Mouse (Mus musculus) MEL (cell line): ENCODE data around the gene Fyco1. TPM values are rescaled to one million over a fixed set of nuclear protein-coding genes. Genes with fewer than 3 reads are reported as not detected.

ENCODE experiments used
- DNase-seq: peaks from one replicate; pipeline ENCODE4 v3.0.0; 2011; ENCODE audit warnings: low read depth, low spot score
- H3K27ac ChIP-seq: 2 replicates; pipeline ENCODE4 v1.5.1; 2012; ENCODE audit warnings: low read depth, mild to moderate bottlenecking, control low read depth, low read length, moderate library complexity; ENCODE audit not compliant: control insufficient read depth
- H3K27me3 ChIP-seq, 2 experiments: fragments of 150-350 bp in 1 of 2; sonication (generic) in 1 of 2; 2 replicates each; pipeline ENCODE4 v1.6.1; 2012; ENCODE audit warnings: low read length in 2 of 2, mild to moderate bottlenecking in 2 of 2, improper control_type of control experiment in 1 of 2, moderate library complexity in 1 of 2; ENCODE audit not compliant: insufficient read depth in 2 of 2, control insufficient read depth in 1 of 2
- H3K36me3 ChIP-seq, 2 experiments: 2 replicates each; pipeline ENCODE4 v1.6.1; 2012 to 2014; ENCODE audit warnings: low read length in 2 of 2, improper control_type of control experiment in 1 of 2, inconsistent platforms in 1 of 2, mild to moderate bottlenecking in 1 of 2; ENCODE audit not compliant: insufficient read depth in 2 of 2, control insufficient read depth in 1 of 2
- H3K4me1 ChIP-seq, 2 experiments: fragments of 150-350 bp in 1 of 2; sonication (generic) in 1 of 2; 2 replicates each; pipeline ENCODE4 v1.6.1; 2012; ENCODE audit warnings: low read length in 2 of 2, improper control_type of control experiment in 1 of 2, mild to moderate bottlenecking in 1 of 2; ENCODE audit not compliant: insufficient read depth in 2 of 2, control insufficient read depth in 1 of 2
- H3K4me3 ChIP-seq, 2 experiments: fragments of 150-350 bp in 1 of 2; sonication (generic) in 1 of 2; 2 replicates each; pipeline ENCODE4 v1.5.1; 2012; ENCODE audit warnings: low read depth in 2 of 2, low read length in 2 of 2, mild to moderate bottlenecking in 2 of 2, moderate library complexity in 2 of 2, control low read depth in 1 of 2, improper control_type of control experiment in 1 of 2; ENCODE audit not compliant: control insufficient read depth in 1 of 2, insufficient read depth in 1 of 2
- H3K79me2 ChIP-seq: 2 replicates; pipeline ENCODE4 v1.6.1; 2012; ENCODE audit warnings: mild to moderate bottlenecking, low read length, moderate library complexity; ENCODE audit not compliant: control insufficient read depth, poor library complexity, insufficient read depth
- H3K9ac ChIP-seq: 2 replicates; pipeline ENCODE4 v1.6.1; 2012; ENCODE audit warnings: low read depth, mild to moderate bottlenecking, control low read depth, low read length, moderate library complexity; ENCODE audit not compliant: control insufficient read depth, poor library complexity, severe bottlenecking
- H3K9me3 ChIP-seq: fragments of 150-350 bp; sonication (generic); replicated peaks from 2 replicates; pipeline ENCODE4 v1.6.1; 2012; ENCODE audit warnings: mild to moderate bottlenecking, low read length, improper control_type of control experiment, moderate library complexity; ENCODE audit not compliant: insufficient read depth
- BHLHE40 ChIP-seq: IDR thresholded peaks from 2 replicates; pipeline ENCODE4 v1.6.1; 2012; ENCODE audit warnings: low read depth, mild to moderate bottlenecking, inconsistent platforms, low read length, improper control_type of control experiment, borderline replicate concordance
- CHD1 ChIP-seq: IDR thresholded peaks from 2 replicates; pipeline ENCODE4 v1.6.1; 2012; ENCODE audit warnings: low read depth, mild to moderate bottlenecking, inconsistent platforms, low read length, improper control_type of control experiment
- CHD2 ChIP-seq: IDR thresholded peaks from 2 replicates; pipeline ENCODE4 v1.6.1; 2011; ENCODE audit warnings: low read length, improper control_type of control experiment
- CTCF ChIP-seq, 3 experiments: IDR thresholded peaks in 2 of 3; conservative IDR thresholded peaks in 1 of 3; 2 replicates each; pipeline ENCODE4 v1.5.1; 2011 to 2012; ENCODE audit warnings: low read length in 3 of 3, low read depth in 2 of 3, mild to moderate bottlenecking in 2 of 3, improper control_type of control experiment in 1 of 3, inconsistent platforms in 1 of 3, mixed read lengths in 1 of 3, moderate library complexity in 1 of 3; ENCODE audit not compliant: control insufficient read depth in 1 of 3, insufficient read depth in 1 of 3, poor library complexity in 1 of 3, severe bottlenecking in 1 of 3
- E2F4 ChIP-seq: IDR thresholded peaks from 2 replicates; pipeline ENCODE4 v1.6.1; 2011; ENCODE audit warnings: low read depth, low read length, improper control_type of control experiment, borderline replicate concordance
- GABPA ChIP-seq: IDR thresholded peaks from 2 replicates; pipeline ENCODE4 v1.6.1; 2012; ENCODE audit warnings: low read depth, mild to moderate bottlenecking, inconsistent platforms, low read length, improper control_type of control experiment, moderate library complexity
- HCFC1 ChIP-seq: IDR thresholded peaks from 2 replicates; pipeline ENCODE4 v1.6.1; 2012; ENCODE audit warnings: low read depth, mild to moderate bottlenecking, inconsistent platforms, low read length, improper control_type of control experiment, moderate library complexity
- MAFK ChIP-seq: IDR thresholded peaks from 2 replicates; pipeline ENCODE4 v1.6.1; 2011; ENCODE audit warnings: low read depth, mild to moderate bottlenecking, low read length, improper control_type of control experiment, borderline replicate concordance
- MAZ ChIP-seq: IDR thresholded peaks from 2 replicates; pipeline ENCODE4 v1.6.1; 2012; ENCODE audit warnings: low read depth, mild to moderate bottlenecking, inconsistent platforms, low read length, improper control_type of control experiment
- MXI1 ChIP-seq: IDR thresholded peaks from 2 replicates; pipeline ENCODE4 v1.6.1; 2011; ENCODE audit warnings: mild to moderate bottlenecking, low read depth, low read length, improper control_type of control experiment
- MYC ChIP-seq: IDR thresholded peaks from 2 replicates; pipeline ENCODE4 v1.6.1; 2011; ENCODE audit warnings: low read depth, mild to moderate bottlenecking, low read length, improper control_type of control experiment, moderate library complexity
- NELFE ChIP-seq: IDR thresholded peaks from 2 replicates; pipeline ENCODE4 v1.6.1; 2011; ENCODE audit warnings: low read depth, low read length, improper control_type of control experiment
- NRF1 ChIP-seq: IDR thresholded peaks from 2 replicates; pipeline ENCODE4 v1.6.1; 2014; ENCODE audit warnings: low read depth, mild to moderate bottlenecking, inconsistent platforms, low read length, improper control_type of control experiment, moderate library complexity; ENCODE audit not compliant: poor library complexity, insufficient read depth, severe bottlenecking
- POLR2AphosphoS2 ChIP-seq: IDR thresholded peaks from 2 replicates; pipeline ENCODE4 v1.6.1; 2011; ENCODE audit warnings: low read length, improper control_type of control experiment
- POLR2AphosphoS5 ChIP-seq: IDR thresholded peaks from 2 replicates; pipeline ENCODE4 v1.6.1; 2012; ENCODE audit warnings: low read depth, borderline replicate concordance, mild to moderate bottlenecking, inconsistent platforms, low read length, moderate library complexity, mixed read lengths
- RAD21 ChIP-seq: IDR thresholded peaks from 2 replicates; pipeline ENCODE4 v1.6.1; 2011; ENCODE audit warnings: mild to moderate bottlenecking, low read depth, low read length, improper control_type of control experiment
- SMC3 ChIP-seq: IDR thresholded peaks from 2 replicates; pipeline ENCODE4 v1.6.1; 2011; ENCODE audit warnings: low read depth, low read length, improper control_type of control experiment
- TAL1 ChIP-seq: IDR thresholded peaks from 2 replicates; pipeline ENCODE4 v1.6.1; 2012; ENCODE audit warnings: mild to moderate bottlenecking, inconsistent platforms, low read length, moderate library complexity, mixed read lengths
- TCF12 ChIP-seq: IDR thresholded peaks from 2 replicates; pipeline ENCODE4 v1.6.1; 2014; ENCODE audit warnings: low read depth, mild to moderate bottlenecking, inconsistent platforms, low read length, improper control_type of control experiment, moderate library complexity
- UBTF ChIP-seq: IDR thresholded peaks from 2 replicates; pipeline ENCODE4 v1.6.1; 2012; ENCODE audit warnings: low read depth, mild to moderate bottlenecking, inconsistent platforms, low read length, improper control_type of control experiment, moderate library complexity, borderline replicate concordance; ENCODE audit not compliant: insufficient read depth
- USF2 ChIP-seq, 2 experiments: IDR thresholded peaks; 2 replicates each; pipeline ENCODE4 v1.6.1; 2011 to 2012; ENCODE audit warnings: improper control_type of control experiment in 2 of 2, low read length in 2 of 2, borderline replicate concordance in 1 of 2, inconsistent platforms in 1 of 2, low read depth in 1 of 2, mild to moderate bottlenecking in 1 of 2; ENCODE audit not compliant: insufficient read depth in 1 of 2
- ZNF384 ChIP-seq: IDR thresholded peaks from 2 replicates; pipeline ENCODE4 v1.6.1; 2012; ENCODE audit warnings: low read depth, mild to moderate bottlenecking, inconsistent platforms, low read length, improper control_type of control experiment
- polyA plus RNA-seq, 2 experiments: library from polyadenylated mRNA; stranded (reverse) in 1 of 2; unstranded in 1 of 2; fragments of >175 nt in 1 of 2; fragments of >200 nt in 1 of 2; gene quantifications; 2 replicates each; pipeline versions ENCODE4 v1.2.1 to v1.2.4; 2012; ENCODE audit warnings: low replicate concordance in 2 of 2, low read depth in 1 of 2; ENCODE audit not compliant: insufficient read length in 2 of 2, insufficient read depth in 1 of 2, missing spikeins in 1 of 2
- total RNA-seq: library from RNA; depleted of rRNA; stranded (reverse); fragments of 300-350 nt; gene quantifications from 2 replicates; pipeline ENCODE4 v1.2.3, GENCODE M21; 2012

Fyco1 gene
- total and polyA plus RNA-seq, 3 experiments = 1.2 to 2.7 TPM; not detected in 1

- Histone ChIP-seq H3K27me3 (no peaks in the 10 kb centered on the region), H3K27ac (no peak overlapping the region), H3K4me3 (no peak overlapping the region), H3K9ac (no peak overlapping the region), H3K36me3 (peaks cover 0 to 3% of the 10 kb centered on the region in 2 experiments; a peak in 1 of 4 replicates), H3K4me1 (no peaks in the 10 kb centered on the region), H3K79me2 (no peaks in the 10 kb centered on the region), H3K9me3 (no peaks in the 10 kb centered on the region)
- no peak for DNase-seq
- TF ChIP-seq ZNF384 (no peak), USF2 (IDR thresholded peaks at IDR 0.05; ENCODE audit: borderline replicate concordance in 1 of 2, insufficient read depth in 1 of 2, low read depth in 1 of 2, low read length in 2 of 2) (no peak), CHD1 (no peak), MAZ (no peak), POLR2AphosphoS5 (no peak)
These were observed 22.8 kb downstream of the Fyco1 start for GRCm38 (mm10) chr9:123828916-123829315.

- Histone ChIP-seq H3K36me3 (peaks cover 0 to 4% of the 10 kb centered on the region in 2 experiments; a peak in 1 of 4 replicates), H3K4me1 (no peaks in the 10 kb centered on the region), H3K9ac (no peak overlapping the region)
- no peak for TF ChIP-seq CTCF (IDR thresholded peaks at IDR 0.05 in 2 of 3, conservative IDR thresholded peaks at IDR 0.05 in 1 of 3; ENCODE audit: control insufficient read depth in 1 of 3, insufficient read depth in 1 of 3, low read depth in 2 of 3, low read length in 3 of 3, poor library complexity in 1 of 3, severe bottlenecking in 1 of 3)
- TF ChIP-seq CHD1 = no peak
- TF ChIP-seq BHLHE40 = no peak
- TF ChIP-seq SMC3 = no peak
- TF ChIP-seq TCF12 = no peak
- TF ChIP-seq NRF1 = no peak
- no peak for TF ChIP-seq CHD2
- no peak for TF ChIP-seq E2F4
- TF ChIP-seq, all 39 proteins: peak for 0
- Histone ChIP-seq H3K79me2 (no peaks in the 10 kb centered on the region), H3K27me3 (no peaks in the 10 kb centered on the region), H3K4me3 (no peak overlapping the region), H3K27ac (no peak overlapping the region), H3K9me3 (no peaks in the 10 kb centered on the region)
- DNase-seq = no peak
These were observed 25.1 kb downstream of the Fyco1 start for GRCm38 (mm10) chr9:123826631-123827030.

- Histone ChIP-seq H3K36me3 (peaks cover 0 to 4% of the 10 kb centered on the region in 2 experiments; a peak in 2 of 4 replicates), H3K27me3 (no peaks in the 10 kb centered on the region), H3K9ac (no peak overlapping the region), H3K79me2 (no peaks in the 10 kb centered on the region), H3K4me1 (no peaks in the 10 kb centered on the region), H3K4me3 (no peak overlapping the region), H3K9me3 (no peaks in the 10 kb centered on the region), H3K27ac (no peak overlapping the region)
- no peak for DNase-seq
- no peak for TF ChIP-seq CTCF (IDR thresholded peaks at IDR 0.05 in 2 of 3, conservative IDR thresholded peaks at IDR 0.05 in 1 of 3; ENCODE audit: control insufficient read depth in 1 of 3, insufficient read depth in 1 of 3, low read depth in 2 of 3, low read length in 3 of 3, poor library complexity in 1 of 3, severe bottlenecking in 1 of 3)
- TF ChIP-seq MAFK = no peak
- TF ChIP-seq UBTF = no peak
- no peak for TF ChIP-seq GABPA
- TF ChIP-seq SMC3 = no peak
- TF ChIP-seq NRF1 = no peak
- no peak for TF ChIP-seq HCFC1
- no peak for TF ChIP-seq RAD21
- no peak for TF ChIP-seq POLR2AphosphoS5
- no peak for TF ChIP-seq NELFE
- TF ChIP-seq USF2 (IDR thresholded peaks at IDR 0.05; ENCODE audit: borderline replicate concordance in 1 of 2, insufficient read depth in 1 of 2, low read depth in 1 of 2, low read length in 2 of 2) = no peak
- no peak for TF ChIP-seq TAL1
- TF ChIP-seq ZNF384 = no peak
- TF ChIP-seq POLR2AphosphoS2 = no peak
- no peak for TF ChIP-seq MXI1
- TF ChIP-seq MYC = no peak
These were observed 33.1 kb downstream of the Fyco1 start for GRCm38 (mm10) chr9:123818601-123819000.
